Mouse (Mus musculus) adipocyte (in vitro differentiated cells): ENCODE results near the gene Alkbh5.
A peak's percentile ranks its signal among the peaks of the same experiment; 100 is the strongest.

Experiments used
- DNase-seq: peaks from one replicate; pipeline ENCODE4 v3.0.0-alpha.2; 2016; ENCODE audit warnings: low spot score

Alkbh5 gene

GRCm38 (mm10) chr11:60536180-60536858, at the start of gene Alkbh5:
TSS of gene Alkbh5 (plus strand) at chr11:60536381.
- DNase-seq, result peak; percentile 55

GRCm38 (mm10) chr11:60492726-60493125, 43.5 kb upstream of the Alkbh5 start:
- no peak for DNase-seq

GRCm38 (mm10) chr11:60495692-60496091, 40.5 kb upstream of the Alkbh5 start:
- DNase-seq, result peak; percentile 41

- DNase-seq, result no peak
These were observed 28.9 kb upstream of the Alkbh5 start for GRCm38 (mm10) chr11:60507281-60507680.

GRCm38 (mm10) chr11:60508950-60509349, 27.2 kb upstream of the Alkbh5 start:
- no peak for DNase-seq

DNA sequence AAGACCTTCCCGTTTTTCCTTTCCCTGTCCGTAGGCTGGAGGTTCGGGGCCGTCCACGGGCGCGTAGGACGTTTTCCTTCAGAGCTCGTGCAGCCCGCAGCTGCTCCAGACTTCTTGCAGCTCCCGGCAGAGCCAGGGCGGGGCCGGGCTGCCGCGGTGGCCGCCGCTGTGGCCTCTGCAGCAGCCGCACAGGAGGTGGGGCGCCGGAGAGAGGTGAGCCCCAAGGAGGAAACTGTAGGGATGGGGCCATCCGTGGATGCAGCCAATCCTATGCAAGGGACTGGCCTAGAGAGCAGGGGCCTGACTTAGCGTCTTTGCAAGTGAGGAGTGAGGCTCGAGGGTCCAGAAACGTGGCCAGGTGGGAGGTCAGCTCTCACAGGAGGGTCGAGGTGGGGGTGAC, 26.7 kb upstream of the Alkbh5 start:
- DNase-seq, result no peak

GRCm38 (mm10) chr11:60511893-60512292, 24.3 kb upstream of the Alkbh5 start:
- DNase-seq, result no peak

DNA sequence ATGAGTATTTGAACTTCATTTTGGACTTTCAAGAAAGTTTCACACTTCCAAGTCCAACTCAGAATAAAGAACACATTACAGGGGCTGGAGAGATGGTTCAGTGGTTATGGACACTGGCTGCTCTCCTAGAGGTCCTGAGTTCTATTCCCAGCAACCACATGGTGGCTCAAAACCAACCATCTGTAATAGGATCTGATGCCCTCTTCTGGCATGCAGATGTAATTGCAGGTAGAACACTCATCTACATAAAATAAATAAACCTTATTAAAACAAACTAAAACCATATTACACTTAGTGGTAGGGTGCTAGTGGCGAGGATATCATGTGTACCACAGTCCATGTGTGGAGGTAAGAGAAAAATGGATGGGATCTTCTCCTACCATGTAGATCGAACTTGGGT, 23.7 kb upstream of the Alkbh5 start:
- DNase-seq, result no peak

DNA sequence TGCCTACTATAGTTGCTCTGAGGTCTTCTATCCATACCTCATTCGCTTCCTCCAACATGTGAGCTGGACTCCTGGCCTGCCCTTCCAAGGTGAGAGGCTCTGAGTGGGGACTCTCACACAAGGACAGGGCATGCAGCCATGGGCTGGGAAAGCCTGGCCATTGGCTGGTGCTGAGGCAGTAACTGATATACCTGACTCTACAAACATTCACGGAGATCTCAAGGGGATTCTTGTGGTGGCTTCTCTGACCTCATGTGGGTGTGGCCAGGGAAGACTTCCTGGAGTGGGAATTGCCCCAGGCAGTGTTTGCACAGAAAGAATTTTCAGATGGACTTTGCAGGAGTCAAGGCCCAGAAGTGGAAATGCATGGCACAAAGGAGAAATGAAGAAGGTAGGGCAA, 21.2 kb upstream of the Alkbh5 start:
- no peak for DNase-seq

- no peak for DNase-seq
These were observed 17.9 kb upstream of the Alkbh5 start for GRCm38 (mm10) chr11:60518305-60518704.

GRCm38 (mm10) chr11:60522027-60522426, 14.2 kb upstream of the Alkbh5 start:
- DNase-seq, result no peak

GRCm38 (mm10) chr11:60522661-60523365, 13.4 kb upstream of the Alkbh5 start:
- DNase-seq, result peak; percentile 55

- no peak for DNase-seq
These were observed 9.7 kb upstream of the Alkbh5 start for GRCm38 (mm10) chr11:60526461-60526860.

- DNase-seq, result peak; percentile 91
These were observed 505 bp upstream of the Alkbh5 start for GRCm38 (mm10) chr11:60535676-60536075.

GRCm38 (mm10) chr11:60536859-60537467, 782 bp downstream of the Alkbh5 start:
- DNase-seq, result no peak

DNA sequence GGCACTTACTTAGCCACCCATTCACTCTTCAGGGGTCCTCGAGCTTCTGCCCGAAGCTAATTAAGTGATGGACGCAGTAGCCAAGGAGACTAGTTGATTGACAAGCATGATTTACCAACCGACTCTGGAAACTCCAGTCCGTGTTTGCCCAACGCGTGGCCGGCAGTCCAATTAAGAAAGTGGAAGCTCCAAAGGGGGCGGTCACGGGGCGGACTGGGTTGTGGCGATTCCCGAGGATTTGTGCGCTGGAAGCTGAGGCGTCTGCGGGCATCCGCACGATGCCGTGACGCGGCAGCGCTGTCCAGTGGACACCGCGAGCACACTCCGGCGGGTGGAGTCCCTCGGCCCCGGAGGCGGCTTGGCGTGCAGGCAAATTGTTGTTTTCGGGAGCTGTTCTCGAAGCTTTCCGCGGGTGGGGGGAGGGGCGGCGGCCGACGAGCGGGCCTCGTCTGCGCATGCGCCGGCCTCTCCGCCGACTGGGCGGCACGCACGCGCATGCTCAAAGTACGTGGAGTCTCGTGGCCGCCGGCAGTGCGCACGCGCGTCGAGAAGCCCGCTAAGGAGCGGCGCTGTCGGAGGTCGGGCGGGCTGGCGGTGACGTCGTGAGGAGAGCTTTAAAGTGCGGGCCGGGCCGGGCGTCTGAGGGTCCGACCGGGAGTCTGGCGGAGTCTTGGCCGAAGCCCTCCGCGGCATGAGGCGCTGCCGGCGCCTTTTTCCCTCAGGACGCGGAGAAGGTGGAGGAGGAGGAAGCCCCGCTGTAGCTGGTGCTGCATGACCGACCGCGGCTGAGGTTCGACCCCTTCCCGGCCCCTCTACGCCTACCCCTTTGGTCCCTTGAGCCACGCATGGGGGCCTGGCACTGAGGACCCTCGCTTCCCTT, 1.5 kb downstream of the Alkbh5 start:
- DNase-seq, result peak; percentile 99

- DNase-seq, result peak; percentile 33
These were observed 2.4 kb downstream of the Alkbh5 start for GRCm38 (mm10) chr11:60538371-60539281.

DNA sequence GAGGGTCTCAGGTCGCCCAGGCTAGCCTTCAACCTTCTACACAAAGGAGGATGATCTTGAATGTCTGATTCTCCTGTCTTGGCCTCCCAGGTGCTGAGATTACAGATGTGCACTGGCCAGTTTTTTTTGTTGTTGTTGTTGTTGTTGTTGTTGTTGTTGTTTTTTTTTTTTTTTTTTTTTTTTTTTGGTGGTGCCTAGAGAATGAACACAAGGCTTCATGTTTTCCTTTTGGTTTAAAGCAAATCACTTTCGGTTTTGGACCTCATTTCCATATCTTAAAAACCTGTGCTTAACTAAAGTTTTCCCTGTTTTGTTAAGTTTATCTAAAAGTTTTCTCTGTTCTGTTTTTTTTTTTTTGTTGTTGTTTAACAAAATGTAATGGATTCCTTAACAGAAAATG, 3.4 kb downstream of the Alkbh5 start:
- no peak for DNase-seq

DNA sequence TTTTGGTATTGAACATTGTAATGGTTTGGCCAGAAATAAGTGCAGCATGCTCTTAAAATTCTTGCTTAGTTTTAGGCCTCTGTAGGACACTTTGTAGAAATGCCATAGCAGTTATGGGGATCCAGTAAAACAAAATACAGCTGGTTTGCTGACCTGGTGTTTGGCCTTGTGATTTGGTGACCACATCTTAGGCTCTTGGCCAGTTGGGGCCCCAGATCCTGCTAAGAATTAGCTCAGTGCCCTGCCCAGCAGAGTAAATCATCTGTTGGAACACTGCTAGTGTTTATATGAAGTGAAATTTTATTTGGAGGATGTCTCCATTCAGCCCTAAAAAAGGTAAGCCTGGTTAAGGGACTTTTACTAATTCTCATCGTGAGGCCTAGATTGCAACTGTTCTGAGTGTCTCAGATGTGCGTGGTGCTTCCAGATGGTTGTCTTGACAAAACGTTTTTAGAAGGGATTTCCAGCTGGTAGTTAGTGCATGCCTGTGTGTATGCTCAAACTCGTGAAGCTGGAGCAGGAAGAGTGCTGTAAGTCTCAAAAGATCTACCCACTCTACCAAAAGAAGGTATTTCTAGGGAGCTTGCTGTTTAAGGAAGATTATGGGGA, 3.9 kb downstream of the Alkbh5 start:
- DNase-seq, result peak; percentile 87

- peak; percentile 54 for DNase-seq
These were observed 4.6 kb downstream of the Alkbh5 start for GRCm38 (mm10) chr11:60540761-60541160.

GRCm38 (mm10) chr11:60541831-60542230, 5.7 kb downstream of the Alkbh5 start:
- DNase-seq, result no peak
